Mouse (Mus musculus): Measurements from ENCODE around the gene Exoc1.

Gene Exoc1

GRCm38 (mm10) chr5:76612867-76613499 lies 83.9 kb downstream of the Exoc1 start:
- DNase-seq = no peak

GRCm38 (mm10) chr5:76615276-76615675 lies 86.2 kb downstream of the Exoc1 start:
- no peak for DNase-seq

- DNase-seq = no peak
Observed at GRCm38 (mm10) chr5:76616196-76616747, 87.2 kb downstream of the Exoc1 start.

- DNase-seq = no peak
Observed at GRCm38 (mm10) chr5:76618750-76619149, 89.6 kb downstream of the Exoc1 start.
